Mouse (Mus musculus) G1E (cell line): Measurements from ENCODE around the gene AC140267.1.

ENCODE experiments used
- CTCF ChIP-seq: IDR thresholded peaks from 2 replicates; pipeline ENCODE4 v1.5.1; 2012; ENCODE audit warnings: low read depth, low read length, inconsistent platforms, mixed read lengths
- GATA1 ChIP-seq: IDR thresholded peaks from 2 replicates; pipeline ENCODE4 v1.6.1; 2012; ENCODE audit warnings: borderline replicate concordance, low read length, inconsistent platforms, mixed read lengths
- POLR2AphosphoS5 ChIP-seq: IDR thresholded peaks from 2 replicates; pipeline ENCODE4 v1.6.1; 2012; ENCODE audit warnings: low read depth, low read length, inconsistent platforms; ENCODE audit not compliant: insufficient replicate concordance
- TAL1 ChIP-seq: conservative IDR thresholded peaks from 2 replicates; pipeline ENCODE4 v1.6.1; 2012; ENCODE audit warnings: low read depth, low read length, inconsistent platforms, mixed read lengths

GRCm38 (mm10) chr15:80215716-80216479 is 19.7 kb upstream of the AC140267.1 start:
- TF ChIP-seq CTCF (no peak), GATA1 (no peak), POLR2AphosphoS5 (no peak), TAL1 (no peak)
